Mouse (Mus musculus): Measurements from ENCODE around the gene Upk2.
A peak's percentile ranks its signal among the peaks of the same experiment; 100 is the strongest.
"Not testable (repeated sequence)": the region's sequence is repeated elsewhere in the genome, so short reads cannot be mapped to it uniquely, and the experiment has no call there.

Upk2 gene

DNA sequence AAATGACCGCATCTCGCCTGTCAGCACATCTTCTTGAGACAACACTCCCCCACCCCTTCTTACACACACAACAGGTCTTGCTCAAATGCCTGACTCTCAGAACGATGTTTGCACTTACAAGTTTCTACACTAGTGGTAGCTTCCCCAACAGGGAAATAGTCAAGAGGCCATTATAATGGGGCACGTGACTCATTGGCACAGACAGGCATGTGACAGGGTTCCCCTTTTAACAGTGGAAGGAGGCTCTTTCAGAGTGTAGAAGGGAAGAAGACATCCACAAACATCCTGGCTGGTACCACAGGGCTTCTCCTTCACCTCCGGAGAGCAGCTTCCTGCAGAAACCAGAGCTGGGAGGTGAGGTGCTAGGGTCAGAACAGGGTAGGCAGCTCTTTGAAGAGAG, 7.2 kb upstream of the Upk2 start:
- no peak for DNase-seq

DNA sequence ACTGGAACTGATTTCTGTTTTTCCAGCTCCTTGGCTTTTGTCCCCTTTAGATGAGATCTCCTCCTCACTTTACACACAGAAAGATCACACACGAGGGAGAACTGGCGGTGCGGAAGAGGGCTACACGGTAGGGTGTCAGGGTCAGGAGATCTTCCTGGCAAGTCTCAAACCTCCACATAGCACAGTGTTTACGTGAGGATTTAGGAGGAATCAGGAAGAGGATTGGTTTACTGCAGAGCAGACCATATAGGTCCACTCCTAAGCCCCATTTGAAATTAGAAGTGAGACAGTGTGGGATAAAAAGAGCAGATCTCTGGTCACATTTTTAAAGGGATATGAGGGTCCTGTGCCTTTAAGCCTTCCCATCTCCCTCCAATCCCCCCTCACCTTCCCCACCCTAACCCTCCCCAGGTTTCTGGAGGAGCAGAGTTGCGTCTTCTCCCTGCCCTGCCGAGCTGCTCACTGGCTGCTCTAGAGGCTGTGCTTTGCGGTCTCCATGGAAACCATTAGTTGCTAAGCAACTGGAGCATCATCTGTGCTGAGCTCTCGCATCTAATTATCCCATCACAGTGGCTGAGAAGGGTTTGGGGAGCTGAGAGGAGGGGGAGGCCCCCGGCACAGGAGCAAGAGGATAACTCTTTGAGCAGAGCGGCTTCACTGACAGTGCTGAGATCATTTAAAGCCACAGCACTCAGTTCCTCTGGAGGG, 2.4 kb upstream of the Upk2 start:
- peak; percentile 41 to 63 for DNase-seq

DNA sequence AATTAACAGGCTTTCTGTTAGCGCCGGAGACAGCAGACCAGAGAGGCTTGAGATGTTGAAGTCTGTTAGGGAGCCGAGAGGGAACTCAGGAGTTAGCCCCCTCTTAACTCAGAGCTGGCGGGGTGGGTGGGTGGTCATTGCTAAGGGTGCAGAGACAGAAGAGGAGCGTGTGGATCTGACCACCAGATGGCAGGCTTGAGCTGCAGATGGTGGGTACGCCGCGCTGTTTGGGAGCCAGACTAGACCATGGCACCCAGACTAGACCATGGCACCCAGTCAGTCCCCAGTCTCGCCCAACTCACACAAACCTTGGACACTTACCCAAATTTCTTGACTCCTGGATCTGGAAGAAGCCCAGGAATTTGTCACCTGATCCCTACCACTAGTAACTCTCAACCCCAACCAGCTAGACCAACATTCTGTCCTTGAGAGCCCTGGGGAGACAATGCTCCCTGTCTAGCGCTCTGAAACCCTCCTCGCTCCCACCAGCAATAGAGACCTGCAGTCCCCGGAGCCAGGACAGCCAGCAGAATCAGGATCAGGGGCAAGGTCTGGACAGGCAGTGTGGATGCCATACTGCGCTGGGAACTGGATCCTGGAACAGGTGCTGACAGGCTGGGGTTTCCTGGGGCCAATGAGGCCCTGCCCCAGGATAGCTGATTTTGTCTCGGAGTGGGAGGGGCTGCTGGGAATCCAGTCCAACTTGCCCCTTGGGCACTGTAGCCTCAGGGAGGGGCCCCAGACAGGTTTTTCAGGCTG, 465 bp downstream of the Upk2 start:
- peak; percentile 93 to 94 for DNase-seq

DNA sequence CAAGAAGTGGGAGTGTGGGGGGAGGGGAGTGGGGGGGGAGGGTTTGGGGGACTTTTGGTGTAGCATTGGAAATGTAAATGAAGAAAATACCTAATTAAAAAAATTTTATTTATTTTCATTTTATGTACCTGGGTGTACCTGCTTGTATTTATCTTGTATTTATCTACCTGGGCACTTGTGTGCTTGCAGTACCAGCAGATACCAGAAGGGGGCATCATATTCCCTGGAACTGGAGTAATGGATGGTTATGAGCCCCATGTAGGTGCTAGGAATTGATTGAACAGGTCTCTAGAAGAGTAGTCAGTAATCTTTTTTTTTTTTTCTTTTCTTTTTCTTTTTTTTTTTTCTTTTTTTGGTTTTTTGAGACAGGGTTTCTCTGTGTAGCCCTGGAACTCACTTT, 4.4 kb downstream of the Upk2 start:
- no peak for DNase-seq

DNA sequence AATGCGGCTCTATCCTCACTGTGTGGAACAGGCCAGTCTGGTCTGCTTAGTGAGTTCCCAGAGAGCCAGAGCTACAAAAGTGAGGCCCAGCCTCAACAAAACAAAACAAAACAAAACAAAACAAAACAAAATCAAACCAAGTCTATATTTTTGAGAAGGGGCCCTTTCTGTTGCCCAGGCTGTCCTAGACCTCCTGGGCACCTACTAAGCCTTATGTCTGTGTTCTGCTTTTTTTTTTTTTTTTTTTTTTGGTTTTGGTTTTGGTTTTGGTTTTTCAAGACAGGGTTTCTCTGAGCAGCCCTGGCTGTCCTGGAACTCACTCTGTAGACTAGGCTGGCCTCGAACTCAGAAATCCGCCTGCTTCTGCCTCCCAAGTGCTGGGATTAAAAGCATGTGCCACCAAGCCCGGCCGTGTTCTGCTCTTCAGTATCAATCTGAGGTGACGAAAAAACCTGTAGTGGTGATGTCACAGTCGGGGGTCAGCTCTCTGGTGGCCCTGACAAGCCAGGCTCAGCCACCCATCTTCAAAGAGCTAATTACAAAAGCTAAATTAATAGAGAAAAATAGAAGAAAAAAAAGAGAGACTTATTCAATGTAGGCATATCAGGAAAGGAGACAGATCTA, 10.3 kb downstream of the Upk2 start:
- DNase-seq, result not testable (repeated sequence)

DNA sequence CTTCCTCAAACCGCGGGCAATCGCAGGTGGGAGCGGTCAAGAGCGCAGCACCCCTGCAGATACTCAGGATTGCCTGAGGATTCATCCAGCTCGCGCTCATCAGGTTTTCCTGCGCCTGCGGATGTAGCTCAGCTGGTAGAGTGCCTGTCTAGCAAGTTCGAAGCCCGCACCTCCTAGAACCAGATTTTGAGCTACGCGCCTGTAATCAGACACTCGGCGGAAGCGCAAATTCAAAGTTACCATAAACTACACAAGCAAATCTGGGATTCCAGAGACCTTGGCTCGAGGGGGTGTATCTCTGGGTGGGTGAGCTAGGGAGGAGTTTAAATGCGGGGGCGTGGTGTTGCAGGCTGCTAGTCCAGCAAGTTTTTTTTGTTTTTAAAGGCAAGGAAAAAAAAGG, 13.8 kb downstream of the Upk2 start, which contains the start of gene Foxr1:
Foxr1 (minus strand) TSS at position 176 of the 400 bp plus-strand sequence.
- no peak for DNase-seq

DNA sequence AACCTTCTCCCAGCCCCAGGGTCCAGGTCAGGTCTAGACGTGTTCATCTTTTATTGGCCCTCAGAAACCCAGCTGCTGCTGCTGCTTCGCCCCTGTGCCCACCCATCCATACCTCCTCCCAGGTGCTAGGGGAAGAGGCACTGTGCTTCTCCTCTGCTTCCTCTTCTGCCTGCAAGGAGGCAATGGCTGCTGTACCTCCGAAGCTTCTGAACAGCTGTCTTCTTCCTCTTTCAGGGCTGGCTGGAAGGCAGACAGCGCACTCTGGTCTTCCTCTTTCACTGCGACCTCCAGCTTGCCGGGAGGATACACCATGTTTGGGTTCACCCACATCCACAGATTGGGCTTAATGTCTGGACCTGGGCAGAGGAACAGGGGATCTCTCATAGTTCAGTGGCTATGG, 19.0 kb downstream of the Upk2 start:
- no peak for DNase-seq

DNA sequence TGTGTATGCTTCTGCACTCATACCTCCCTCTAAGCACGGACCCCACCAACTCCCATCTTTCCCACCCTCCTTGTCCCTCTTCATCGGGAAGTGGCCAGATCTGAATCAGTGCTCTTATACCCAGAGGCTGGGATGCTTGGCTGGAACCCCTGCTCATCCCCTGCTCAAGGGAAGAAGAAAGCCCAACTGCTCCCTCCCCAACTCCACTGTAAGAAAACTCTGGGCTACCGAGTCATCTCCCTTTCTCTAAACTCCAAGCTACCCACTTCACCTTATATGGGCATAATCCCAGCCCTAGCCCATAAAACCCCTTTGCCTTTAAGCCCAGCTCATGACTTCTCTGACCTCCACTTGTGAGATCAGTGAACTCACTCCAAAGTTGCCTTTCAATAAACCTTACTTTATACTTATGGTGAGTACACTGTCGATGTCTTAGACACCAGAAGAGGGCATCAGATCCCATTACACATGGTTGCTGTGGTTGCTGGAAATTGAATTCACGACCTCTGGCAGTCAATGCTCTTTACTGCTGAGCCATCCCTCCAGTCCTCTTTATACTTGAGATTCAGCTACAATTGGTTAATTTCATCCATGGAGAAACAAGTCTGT, 22.1 kb downstream of the Upk2 start:
- DNase-seq, result no peak

DNA sequence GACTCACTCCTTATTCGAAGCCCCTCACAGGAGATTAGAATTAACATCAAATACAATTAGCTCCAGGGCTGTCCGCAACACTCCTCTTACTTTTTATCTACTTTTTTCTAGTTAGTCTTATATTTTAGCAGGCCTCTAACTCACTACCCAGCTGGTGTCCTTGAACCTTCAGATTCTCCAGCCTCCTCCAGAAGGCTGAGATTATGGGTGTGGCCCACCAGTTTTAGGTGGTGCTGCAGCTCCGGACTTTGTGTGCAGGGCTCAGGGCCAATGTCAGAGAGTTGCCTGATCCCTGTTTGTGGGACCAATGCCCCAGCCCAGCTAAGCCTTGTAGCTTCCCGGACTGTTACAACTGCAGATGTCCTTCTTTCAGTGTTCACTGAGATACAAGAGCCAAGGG, 31.2 kb downstream of the Upk2 start:
- DNase-seq, result no peak

DNA sequence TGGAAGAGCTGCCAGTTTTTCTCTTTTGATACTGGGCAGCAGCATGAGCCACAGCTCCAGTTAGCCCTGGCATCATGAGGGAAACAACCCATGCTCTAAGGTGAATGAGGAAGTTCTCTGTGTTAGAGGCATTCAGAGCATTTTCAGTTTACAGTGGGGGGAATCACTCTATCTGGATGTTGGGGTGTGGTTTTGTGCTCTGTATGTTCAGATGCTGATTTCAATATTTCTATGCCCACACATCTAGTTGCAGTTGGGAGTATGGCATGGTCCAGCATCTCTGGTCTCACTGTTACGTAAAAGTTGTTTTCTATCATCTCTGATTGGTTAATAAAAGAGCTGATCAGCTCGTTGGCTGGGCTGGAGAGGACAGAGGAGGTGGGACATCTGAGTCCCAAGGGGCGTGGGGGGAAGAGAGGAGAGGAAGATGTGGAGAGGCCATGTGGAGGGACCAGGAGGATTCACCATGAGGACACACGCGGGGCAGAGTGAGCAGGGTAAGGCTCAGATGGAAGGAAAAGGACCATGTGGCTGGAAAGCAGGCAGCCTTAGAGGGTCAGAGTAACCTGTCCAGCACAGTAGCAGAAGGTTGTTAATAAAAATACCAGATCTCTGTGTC, 34.4 kb downstream of the Upk2 start:
- no peak for DNase-seq

DNA sequence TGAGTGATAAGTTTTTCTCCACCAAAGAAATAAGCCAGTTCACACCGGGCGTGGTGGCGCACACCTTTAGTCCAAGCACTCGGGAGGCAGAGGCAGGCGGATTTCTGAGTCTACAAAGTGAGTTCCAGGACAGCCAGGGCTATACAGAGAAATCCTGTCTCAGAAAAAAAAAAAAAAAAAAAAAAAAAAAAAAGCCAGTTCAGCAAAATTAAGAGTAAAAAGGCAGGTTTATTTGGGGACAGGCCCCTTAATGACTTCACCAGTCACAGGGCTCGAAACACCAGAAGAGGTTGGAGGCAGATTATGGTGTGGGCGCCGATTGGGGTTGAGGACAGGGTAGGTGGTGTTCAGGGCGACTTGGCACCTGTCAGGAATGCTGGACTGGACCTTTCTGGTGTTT, 35.0 kb downstream of the Upk2 start:
- DNase-seq, result not testable (repeated sequence)

DNA sequence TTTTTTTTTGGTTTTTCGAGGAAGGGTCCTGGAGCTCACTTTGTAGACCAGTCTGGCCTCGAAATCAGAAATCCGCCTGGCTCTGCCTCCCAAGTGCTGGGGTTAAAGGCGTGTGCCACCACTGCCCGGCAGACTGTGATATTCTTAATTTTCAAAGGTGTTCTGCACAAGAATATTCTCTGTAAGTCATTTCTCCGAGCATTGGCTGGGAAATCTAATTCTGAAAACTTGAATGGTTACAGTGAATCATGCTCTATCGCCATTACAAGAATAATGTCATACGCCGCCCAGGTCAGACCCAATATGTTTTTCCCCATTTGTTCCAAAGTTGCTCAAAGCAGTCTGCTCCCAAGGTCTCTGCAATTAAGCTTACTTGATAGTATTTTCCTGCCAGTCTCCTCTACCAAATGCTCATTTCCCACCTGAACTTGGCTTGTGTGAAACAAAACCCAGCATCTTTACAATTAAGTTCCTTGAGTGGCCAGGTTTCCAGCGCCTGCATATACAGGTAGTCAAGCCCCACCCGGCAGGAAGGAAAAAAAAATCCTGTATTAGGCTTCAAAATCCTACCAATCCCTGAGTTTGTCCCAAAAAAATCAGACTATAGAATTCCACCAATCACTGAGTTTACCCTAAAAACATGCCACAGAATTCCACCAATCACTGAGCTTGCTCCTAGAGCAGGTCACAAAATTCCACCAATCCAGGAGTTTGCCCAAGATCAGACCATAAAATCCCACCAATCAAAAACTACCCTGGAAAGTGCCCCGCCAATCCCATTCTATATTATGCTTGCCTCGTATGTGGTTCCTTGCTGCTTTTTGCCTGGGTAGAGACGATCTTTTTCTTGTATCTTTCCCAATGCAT, 36.0 kb downstream of the Upk2 start, which contains the start of gene Ccdc84:
Ccdc84 (minus strand) TSS at position 51 of the 867 bp plus-strand sequence.
- DNase-seq, result no peak

DNA sequence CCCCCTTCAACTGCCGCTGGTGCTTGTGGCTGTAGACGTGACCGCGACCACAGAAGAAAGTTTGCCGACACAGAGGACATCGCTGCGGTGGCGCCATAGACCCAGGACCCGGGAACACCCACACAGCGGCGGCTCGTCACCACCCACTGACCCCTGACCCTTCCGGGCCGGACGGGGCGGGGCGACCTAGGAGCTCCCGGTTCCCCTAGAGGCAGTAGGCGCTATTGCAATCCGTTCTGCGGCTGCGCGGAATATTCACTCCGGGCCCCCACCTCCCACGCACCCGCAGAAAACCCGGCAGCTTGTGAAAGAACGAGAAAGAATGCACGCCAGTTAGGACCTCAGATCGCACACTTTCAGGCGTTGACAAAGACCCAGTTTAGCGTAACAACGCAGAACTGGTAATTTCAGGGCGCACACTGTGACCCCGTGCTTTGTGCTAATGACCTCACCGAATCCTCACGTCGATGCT, 36.8 kb downstream of the Upk2 start:
- DNase-seq, result peak; percentile 98 to 99

DNA sequence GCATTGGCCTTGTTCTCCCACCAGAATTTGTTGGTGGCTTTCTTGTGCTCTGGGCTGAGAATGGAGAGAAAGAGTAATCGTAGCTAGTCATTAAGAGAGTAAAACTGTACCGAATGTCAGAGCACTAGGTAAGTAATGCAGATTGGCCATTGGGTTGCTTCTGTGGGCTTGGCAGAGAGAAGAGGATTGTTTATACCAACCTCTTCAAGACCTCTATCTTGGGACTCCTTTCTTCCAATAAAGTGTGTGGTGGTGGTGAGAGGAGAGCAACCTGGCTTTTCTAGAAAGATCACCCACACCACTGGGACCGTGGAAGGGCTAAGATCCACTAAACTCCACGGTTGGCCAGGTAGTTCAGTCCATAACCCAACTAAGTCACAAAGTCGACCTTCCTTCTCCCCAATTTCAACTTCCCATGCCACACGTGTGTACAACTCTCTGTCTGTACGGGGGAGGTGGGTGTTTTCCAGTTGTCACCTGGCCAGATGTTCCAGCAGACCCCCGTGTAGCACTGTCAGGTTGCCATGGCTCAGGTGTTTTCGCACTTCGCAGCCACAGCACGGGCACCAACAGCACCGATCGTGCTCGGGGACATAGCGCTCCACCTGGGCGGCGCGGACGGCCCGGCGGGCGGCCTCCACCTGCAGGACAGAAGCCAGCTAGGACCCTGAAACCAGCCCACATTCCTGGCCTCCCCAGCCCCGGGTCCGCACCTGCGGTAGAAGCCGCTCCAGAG, 37.5 kb downstream of the Upk2 start:
- no peak for DNase-seq

DNA sequence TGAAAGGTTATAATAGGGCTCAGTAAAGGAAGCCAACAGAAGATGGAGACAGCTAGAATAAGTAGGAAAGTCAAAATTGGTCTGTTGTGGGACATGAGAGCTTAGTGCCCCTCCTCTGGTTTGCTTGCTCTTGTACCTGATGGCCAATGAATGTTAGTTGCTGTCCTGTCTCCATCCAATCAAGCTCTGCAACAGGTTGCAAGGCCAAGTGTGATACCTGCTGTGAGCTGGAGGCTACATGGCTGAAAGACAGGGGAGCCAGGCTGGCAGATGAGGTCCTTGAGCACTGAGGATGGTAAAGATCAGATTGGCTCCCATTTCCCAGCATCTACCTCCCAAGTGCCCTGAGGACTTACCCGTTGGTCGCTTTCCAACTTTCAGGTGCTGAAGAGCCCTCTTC, 42.0 kb downstream of the Upk2 start:
- no peak for DNase-seq

DNA sequence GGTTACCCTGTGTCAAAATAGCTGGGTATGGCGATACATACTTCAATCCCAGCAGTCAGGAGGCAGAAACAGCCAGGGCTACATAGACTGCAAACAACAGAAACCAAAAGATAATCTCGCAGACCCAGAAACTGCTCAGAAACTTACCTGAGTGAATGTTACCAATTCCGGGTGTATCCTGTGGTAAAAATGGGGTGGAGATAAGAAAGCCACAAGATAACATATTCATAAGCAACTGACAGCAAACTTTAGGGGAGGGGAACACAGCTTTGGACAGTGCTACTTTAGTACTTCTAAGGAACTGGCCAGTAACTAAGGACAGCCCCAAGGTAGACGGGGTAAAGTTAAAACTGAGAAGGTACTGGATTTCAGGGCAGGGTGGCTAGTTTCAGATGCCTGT, 42.5 kb downstream of the Upk2 start:
- DNase-seq, result no peak

DNA sequence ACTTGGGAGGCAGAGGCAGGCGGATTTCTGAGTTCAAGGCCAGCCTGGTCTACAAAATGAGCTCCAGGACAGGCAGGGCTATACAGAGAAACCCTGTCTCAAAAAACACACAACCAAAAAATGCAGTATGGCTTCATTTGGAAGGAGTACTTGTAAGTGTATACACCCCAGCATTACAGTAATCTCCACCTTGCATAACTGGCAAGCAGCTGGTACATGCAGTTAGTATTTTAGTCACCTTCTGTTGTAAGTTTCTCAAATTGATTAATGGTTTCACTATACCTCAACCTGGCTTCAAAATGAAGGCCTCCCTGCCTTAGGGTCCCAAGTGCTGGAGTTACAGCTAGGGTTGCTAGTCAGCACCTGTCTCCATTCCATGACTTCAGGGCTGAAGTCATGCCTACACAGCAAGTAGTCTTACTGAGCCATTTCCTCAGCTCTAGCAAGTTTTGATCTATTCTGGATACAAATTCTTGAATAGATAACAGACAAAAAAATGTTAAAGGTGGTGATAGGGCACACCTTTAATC, 43.1 kb downstream of the Upk2 start:
- no peak for DNase-seq

DNA sequence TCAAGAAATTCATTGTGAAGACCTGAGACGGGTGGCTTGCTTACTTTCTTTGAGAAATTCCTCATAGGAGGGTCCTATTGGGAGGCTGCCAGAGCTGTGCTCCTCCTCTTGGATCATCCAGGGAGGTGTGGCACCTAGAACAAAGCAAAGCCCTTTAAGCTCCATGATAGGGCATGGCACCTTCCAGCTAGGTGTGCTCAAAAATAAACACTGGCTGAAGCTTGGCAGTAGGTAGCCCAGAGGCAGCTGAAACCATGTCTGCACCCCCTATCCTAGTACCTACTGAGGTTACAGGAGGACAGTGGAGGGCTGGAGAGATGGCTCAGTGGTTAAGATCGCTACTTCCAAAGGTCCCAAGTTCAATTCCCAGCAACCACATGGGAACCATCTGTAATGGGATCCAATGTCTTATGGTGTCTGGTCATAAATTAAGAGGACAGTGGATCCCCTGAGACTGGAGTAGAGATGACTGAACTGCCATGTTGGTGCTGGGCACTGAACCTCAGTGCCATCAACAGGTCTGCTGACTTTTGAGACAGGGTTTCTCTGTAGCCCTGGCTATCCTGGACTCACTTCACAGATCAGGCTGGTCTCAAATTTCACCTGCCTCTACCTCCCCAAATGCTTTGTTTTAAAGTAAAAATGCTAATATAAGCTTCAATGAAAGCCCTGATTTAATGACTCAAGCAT, 44.0 kb downstream of the Upk2 start:
- DNase-seq, result no peak

DNA sequence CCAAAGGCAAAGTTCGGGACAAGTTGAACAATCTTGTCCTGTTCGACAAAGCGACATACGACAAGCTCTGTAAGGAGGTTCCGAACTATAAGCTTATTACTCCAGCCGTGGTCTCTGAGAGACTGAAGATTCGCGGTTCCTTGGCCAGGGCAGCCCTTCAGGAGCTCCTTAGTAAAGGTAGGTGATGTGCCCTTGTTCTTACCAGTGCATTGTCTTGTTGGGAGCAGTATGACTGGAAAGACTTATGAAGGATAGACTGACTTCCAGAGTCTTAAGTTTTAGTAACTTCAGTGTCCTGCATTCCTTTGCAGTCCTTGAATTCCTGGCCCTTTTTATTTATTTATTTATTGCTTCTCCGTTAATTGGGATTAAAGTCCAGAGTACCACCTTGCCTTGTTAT, 46.1 kb downstream of the Upk2 start:
- DNase-seq, result not testable (repeated sequence)

DNA sequence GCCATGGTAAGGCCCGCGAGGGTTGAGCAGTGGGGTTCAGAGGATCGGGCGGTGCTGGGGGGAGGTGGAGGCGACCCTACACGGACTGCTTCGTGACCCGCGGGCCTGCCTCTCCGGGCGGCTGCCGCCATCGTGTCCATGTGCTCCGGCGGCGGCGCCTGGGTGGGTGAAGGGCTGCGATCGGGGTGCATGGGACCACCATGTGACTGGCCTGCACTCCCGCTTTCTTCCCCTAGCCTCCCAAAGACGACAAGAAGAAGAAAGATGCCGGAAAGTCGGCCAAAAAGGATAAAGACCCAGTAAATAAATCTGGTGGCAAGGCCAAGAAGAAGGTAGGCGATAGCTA, 47.1 kb downstream of the Upk2 start:
- DNase-seq, result no peak

Data from kidney, postnatal 4 days (tissue).